Mouse (Mus musculus): ENCODE results near the gene Xrcc1.

- TF ChIP-seq CTCF (IDR thresholded peaks at IDR 0.05; ENCODE audit: insufficient read depth, low read depth, low read length) (no peak), POLR2A (IDR thresholded peaks at IDR 0.05; ENCODE audit: insufficient read depth, low read depth, low read length) (no peak)
Measured at GRCm38 (mm10) chr7:24563837-24564206, 17.7 kb downstream of the Xrcc1 start.

Data from olfactory bulb, adult 2 months (tissue).